Mouse (Mus musculus) embryonic facial prominence, embryonic 11.5 days (tissue): ENCODE results near the gene Gm45021. TPM values are rescaled to one million over a fixed set of nuclear protein-coding genes. Genes with fewer than 3 reads are reported as not detected.

ENCODE experiments used
- ATAC-seq: fragments of 200-750 bp; cut with Nextera tagmentation; replicated peaks from 2 replicates; pipeline ENCODE4 v1.8.0; 2017; ENCODE audit warnings: low read depth; ENCODE audit not compliant: insufficient number of reproducible peaks, low FRiP score, low TSS enrichment
- DNase-seq: peaks from one replicate; pipeline ENCODE4 v3.0.0-alpha.2; 2015; ENCODE audit warnings: low spot score
- H3K27ac ChIP-seq: fragments of 300-500 bp; sonication (generic); replicated peaks from 2 replicates; pipeline ENCODE4 v1.5.1; 2014; ENCODE audit warnings: mild to moderate bottlenecking, low read depth, low read length, control low read depth
- H3K27me3 ChIP-seq: fragments of 300-500 bp; sonication (generic); 2 replicates; pipeline ENCODE4 v1.6.1; 2014; ENCODE audit warnings: mild to moderate bottlenecking, low read length, moderate library complexity, mixed read lengths; ENCODE audit not compliant: control insufficient read depth, insufficient read depth
- H3K36me3 ChIP-seq: fragments of 300-500 bp; sonication (generic); replicated peaks from 2 replicates; pipeline ENCODE4 v1.6.1; 2014; ENCODE audit warnings: low read depth, mild to moderate bottlenecking, low read length, moderate library complexity, mixed read lengths; ENCODE audit not compliant: control insufficient read depth, insufficient read depth
- H3K4me1 ChIP-seq: fragments of 300-500 bp; sonication (generic); 2 replicates; pipeline ENCODE4 v1.6.1; 2014; ENCODE audit warnings: low read length, mixed read lengths; ENCODE audit not compliant: control insufficient read depth, insufficient read depth
- H3K4me2 ChIP-seq: fragments of 300-500 bp; sonication (generic); 2 replicates; pipeline ENCODE4 v1.6.1; 2014; ENCODE audit warnings: low read depth, mild to moderate bottlenecking, control low read depth, low read length, moderate library complexity
- H3K4me3 ChIP-seq: fragments of 300-500 bp; sonication (generic); 2 replicates; pipeline ENCODE4 v1.5.1; 2014; ENCODE audit warnings: low read depth, low read length, control low read depth
- H3K9ac ChIP-seq: fragments of 300-500 bp; sonication (generic); replicated peaks from 2 replicates; pipeline ENCODE4 v1.6.1; 2014; ENCODE audit warnings: mild to moderate bottlenecking, control low read depth, low read length
- H3K9me3 ChIP-seq: fragments of 300-500 bp; sonication (generic); replicated peaks from 2 replicates; pipeline ENCODE4 v1.6.1; 2016; ENCODE audit warnings: mild to moderate bottlenecking, low read length, inconsistent platforms, mixed read lengths; ENCODE audit not compliant: control insufficient read depth
- WGBS: fragments of 180-500 bp; shearing (Covaris S2); extraction: QIAGEN DNeasy Blood & Tissue Kit; methylation state at CpG from one replicate; pipeline ENCODE4 v1.1.7; 2014; 5-methylcytosine and 5-hydroxymethylcytosine counted together
- polyA plus RNA-seq: library from polyadenylated mRNA; unstranded; fragments of >200 nt; fragmentation: Nextera tagmentation; extraction: Ambion mirVana; gene quantifications from 2 replicates; pipeline ENCODE4 v1.2.1, GENCODE M21; 2014

Gene Gm45021
- polyA plus RNA-seq, 1 experiment from 2014 or later = not detected

- no peak for DNase-seq
- Histone ChIP-seq H3K4me2 (no peak overlapping the region), H3K9ac (no peak overlapping the region), H3K27ac (no peak overlapping the region), H3K27me3 (no peaks in the 10 kb centered on the region), H3K4me3 (no peak overlapping the region), H3K4me1 (no peaks in the 10 kb centered on the region), H3K9me3 (no peaks in the 10 kb centered on the region), H3K36me3 (no peaks in the 10 kb centered on the region)
- no peak for ATAC-seq
- 24% methylated on average over 6 of the region's 6 CpGs for WGBS
These were observed 47.1 kb downstream of the Gm45021 start for GRCm38 (mm10) chr6:48636515-48636914.

GRCm38 (mm10) chr6:48637811-48638500 is 48.5 kb downstream of the Gm45021 start:
- Histone ChIP-seq H3K36me3 (no peaks in the 10 kb centered on the region), H3K4me2 (no peak overlapping the region), H3K9me3 (no peaks in the 10 kb centered on the region), H3K4me1 (no peaks in the 10 kb centered on the region), H3K9ac (no peak overlapping the region), H3K27ac (no peak overlapping the region), H3K27me3 (no peaks in the 10 kb centered on the region), H3K4me3 (no peak overlapping the region)
- ATAC-seq (no peak), DNase-seq (no peak)
- 61% methylated on average over 6 of the region's 6 CpGs for WGBS

- Histone ChIP-seq H3K27ac (no peak overlapping the region), H3K9me3 (no peaks in the 10 kb centered on the region), H3K27me3 (no peaks in the 10 kb centered on the region), H3K4me1 (no peaks in the 10 kb centered on the region), H3K4me2 (no peak overlapping the region), H3K36me3 (no peaks in the 10 kb centered on the region), H3K9ac (no peak overlapping the region), H3K4me3 (no peak overlapping the region)
- WGBS = 80% methylated on average over 2 of the region's 2 CpGs
- DNase-seq (no peak), ATAC-seq (no peak)
These were observed 49.1 kb downstream of the Gm45021 start for GRCm38 (mm10) chr6:48638553-48638952.

GRCm38 (mm10) chr6:48641391-48641790 is 52.0 kb downstream of the Gm45021 start:
- Histone ChIP-seq H3K9ac (no peak overlapping the region), H3K9me3 (no peaks in the 10 kb centered on the region), H3K36me3 (no peaks in the 10 kb centered on the region), H3K27ac (no peak overlapping the region), H3K4me3 (no peak overlapping the region), H3K4me1 (no peaks in the 10 kb centered on the region), H3K4me2 (no peak overlapping the region), H3K27me3 (no peaks in the 10 kb centered on the region)
- DNase-seq = no peak
- ATAC-seq = no peak
- 65% methylated on average over 6 of the region's 6 CpGs for WGBS

- WGBS = 23% methylated on average over 4 of the region's 4 CpGs
- ATAC-seq = no peak
- H3K4me2 ChIP-seq = no peak overlapping the region
- peak; percentile 88 for DNase-seq
- H3K27me3 ChIP-seq = no peaks in the 10 kb centered on the region
- no peak overlapping the region for H3K9ac ChIP-seq
- H3K9me3 ChIP-seq = no peaks in the 10 kb centered on the region
- H3K36me3 ChIP-seq = no peaks in the 10 kb centered on the region
- H3K4me1 ChIP-seq = no peaks in the 10 kb centered on the region
- no peak overlapping the region for H3K4me3 ChIP-seq
- no peak overlapping the region for H3K27ac ChIP-seq
These were observed 53.4 kb downstream of the Gm45021 start for GRCm38 (mm10) chr6:48642764-48643292.

GRCm38 (mm10) chr6:48645660-48646308 is 56.4 kb downstream of the Gm45021 start:
- H3K27ac ChIP-seq = no peak overlapping the region
- H3K4me1 ChIP-seq = no peaks in the 10 kb centered on the region
- ATAC-seq = no peak; the same call in 1 of the 2 replicates
- no peak overlapping the region for H3K9ac ChIP-seq
- no peak overlapping the region for H3K4me3 ChIP-seq
- no peaks in the 10 kb centered on the region for H3K36me3 ChIP-seq
- DNase-seq = peak; percentile 84
- no peaks in the 10 kb centered on the region for H3K27me3 ChIP-seq
- no peaks in the 10 kb centered on the region for H3K9me3 ChIP-seq
- WGBS = 15% methylated on average over 12 of the region's 12 CpGs
- H3K4me2 ChIP-seq = no peak overlapping the region

GRCm38 (mm10) chr6:48646309-48646690 is 56.9 kb downstream of the Gm45021 start:
- Histone ChIP-seq H3K4me2 (no peak overlapping the region), H3K4me1 (no peaks in the 10 kb centered on the region), H3K9ac (no peak overlapping the region), H3K27ac (no peak overlapping the region), H3K36me3 (no peaks in the 10 kb centered on the region), H3K27me3 (no peaks in the 10 kb centered on the region), H3K4me3 (no peak overlapping the region), H3K9me3 (no peaks in the 10 kb centered on the region)
- WGBS = 82% methylated on average over 4 of the region's 4 CpGs
- DNase-seq (no peak), ATAC-seq (no peak)

- H3K36me3 ChIP-seq = no peaks in the 10 kb centered on the region
- H3K4me1 ChIP-seq = no peaks in the 10 kb centered on the region
- WGBS = 43% methylated on average over 3 of the region's 3 CpGs
- H3K27ac ChIP-seq = no peak within 1 kb of the TSS
- H3K9ac ChIP-seq = no peak within 1 kb of the TSS
- H3K9me3 ChIP-seq = no peaks in the 10 kb centered on the region
- DNase-seq (no peak), ATAC-seq (no peak)
- H3K27me3 ChIP-seq = no peaks in the 10 kb centered on the region
- H3K4me3 ChIP-seq = no peak within 1 kb of the TSS
- H3K4me2 ChIP-seq = no peak within 1 kb of the TSS
These were observed 57.6 kb downstream of the Gm45021 start, which contains the start of gene Gimap8 for GRCm38 (mm10) chr6:48646995-48647394. Gimap8 (plus strand) TSS chr6:48647234.
